Mouse (Mus musculus) limb, embryonic 14.5 days (tissue): ENCODE data around the gene Trim26. TPM values are rescaled to one million over a fixed set of nuclear protein-coding genes. Genes with fewer than 3 reads are reported as not detected.

Experiments used
- ATAC-seq: fragments of 200-750 bp; cut with Nextera tagmentation; 2 replicates; pipeline ENCODE4 v1.8.0; 2017; ENCODE audit warnings: low read depth, moderate number of reproducible peaks, moderate TSS enrichment; ENCODE audit not compliant: low FRiP score
- DNase-seq: peaks from one replicate; pipeline ENCODE4 v3.0.0-alpha.2; 2015; ENCODE audit warnings: low spot score
- H3K27ac ChIP-seq: fragments of 300-500 bp; sonication (generic); replicated peaks from 2 replicates; pipeline ENCODE4 v1.5.1; 2014; ENCODE audit warnings: low read depth, mild to moderate bottlenecking, low read length, moderate library complexity, mixed read lengths
- H3K27me3 ChIP-seq: fragments of 300-500 bp; sonication (generic); 2 replicates; pipeline ENCODE4 v1.6.1; 2014; ENCODE audit warnings: low read length, mixed read lengths; ENCODE audit not compliant: control insufficient read depth, insufficient read depth
- H3K36me3 ChIP-seq: fragments of 300-500 bp; sonication (generic); 2 replicates; pipeline ENCODE4 v1.6.1; 2014; ENCODE audit warnings: mild to moderate bottlenecking, low read length, moderate library complexity, mixed read lengths; ENCODE audit not compliant: control insufficient read depth, insufficient read depth
- H3K4me1 ChIP-seq: fragments of 300-500 bp; sonication (generic); 2 replicates; pipeline ENCODE4 v1.6.1; 2014; ENCODE audit warnings: antibody characterized with exemption, low read length, mixed read lengths; ENCODE audit not compliant: control insufficient read depth, insufficient read depth
- H3K4me2 ChIP-seq: fragments of 300-500 bp; sonication (generic); replicated peaks from 2 replicates; pipeline ENCODE4 v1.6.1; 2014; ENCODE audit warnings: low read depth, mild to moderate bottlenecking, low read length, moderate library complexity; ENCODE audit not compliant: severe bottlenecking
- H3K4me3 ChIP-seq: fragments of 300-500 bp; sonication (generic); replicated peaks from 2 replicates; pipeline ENCODE4 v1.5.1; 2014; ENCODE audit warnings: low read length
- H3K9ac ChIP-seq: fragments of 300-500 bp; sonication (generic); 2 replicates; pipeline ENCODE4 v1.6.1; 2014; ENCODE audit warnings: mild to moderate bottlenecking, low read depth, low read length, moderate library complexity; ENCODE audit not compliant: severe bottlenecking
- H3K9me3 ChIP-seq: fragments of 300-500 bp; sonication (generic); 2 replicates; pipeline ENCODE4 v1.6.1; 2016; ENCODE audit warnings: low read length; ENCODE audit not compliant: control insufficient read depth
- POLR2A ChIP-seq: fragments of 200-500 bp; IDR thresholded peaks from 2 replicates; pipeline ENCODE4 v1.8.0; 2012; ENCODE audit warnings: inconsistent platforms, mild to moderate bottlenecking, moderate library complexity, borderline replicate concordance; ENCODE audit not compliant: insufficient read depth, insufficient read length; ENCODE audit errors: extremely low read depth
- WGBS: fragments of 180-500 bp; shearing (Covaris S2); extraction: QIAGEN DNeasy Blood & Tissue Kit; methylation state at CpG from one replicate; pipeline ENCODE4 v1.1.7; 2014; 5-methylcytosine and 5-hydroxymethylcytosine counted together
- polyA plus RNA-seq, 2 experiments: library from polyadenylated mRNA; depleted of rRNA in 1 of 2; stranded (reverse) in 1 of 2; unstranded in 1 of 2; fragments of >200 nt; fragmentation: Nextera tagmentation in 1 of 2; extraction: Ambion mirVana in 1 of 2; gene quantifications; 2 replicates each; pipeline versions ENCODE4 v1.2.1 to v1.2.3; 2012 to 2014

Trim26 gene
- polyA plus RNA-seq, 2 experiments = 33.9 to 43.5 TPM

DNA sequence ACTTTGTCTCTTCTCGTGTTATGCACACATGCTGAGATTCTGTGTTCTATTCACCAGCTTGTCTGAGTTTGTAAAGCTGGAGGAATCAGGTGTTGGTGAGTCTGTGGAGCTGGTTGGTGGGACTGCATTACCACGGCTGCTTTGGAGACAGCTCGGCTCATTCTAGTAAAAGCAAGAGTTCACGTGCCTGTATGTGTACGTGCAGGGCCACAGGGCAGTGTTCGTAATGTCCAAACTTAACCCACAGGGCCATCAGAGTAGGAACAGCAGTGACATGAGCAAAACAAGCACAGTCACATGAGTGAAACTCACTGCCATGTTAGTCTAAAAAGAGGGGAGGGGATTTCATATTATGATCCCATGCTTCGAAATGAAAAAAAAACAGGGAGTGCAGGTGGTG lies 6.8 kb downstream of the Trim26 start:
- no peak overlapping the region for H3K4me3 ChIP-seq
- no peak overlapping the region for H3K9ac ChIP-seq
- H3K36me3 ChIP-seq = peaks cover 8% of the 10 kb centered on the region; the same call in 1 of the 2 replicates
- H3K27me3 ChIP-seq = no peaks in the 10 kb centered on the region
- H3K4me1 ChIP-seq = no peaks in the 10 kb centered on the region; the same call in 1 of the 2 replicates
- DNase-seq = no peak
- WGBS = 81% methylated on average over 7 of the region's 7 CpGs
- H3K27ac ChIP-seq = no peak overlapping the region
- no peaks in the 10 kb centered on the region for H3K9me3 ChIP-seq
- TF ChIP-seq POLR2A = no peak
- H3K4me2 ChIP-seq = no peak overlapping the region
- ATAC-seq = no peak

DNA sequence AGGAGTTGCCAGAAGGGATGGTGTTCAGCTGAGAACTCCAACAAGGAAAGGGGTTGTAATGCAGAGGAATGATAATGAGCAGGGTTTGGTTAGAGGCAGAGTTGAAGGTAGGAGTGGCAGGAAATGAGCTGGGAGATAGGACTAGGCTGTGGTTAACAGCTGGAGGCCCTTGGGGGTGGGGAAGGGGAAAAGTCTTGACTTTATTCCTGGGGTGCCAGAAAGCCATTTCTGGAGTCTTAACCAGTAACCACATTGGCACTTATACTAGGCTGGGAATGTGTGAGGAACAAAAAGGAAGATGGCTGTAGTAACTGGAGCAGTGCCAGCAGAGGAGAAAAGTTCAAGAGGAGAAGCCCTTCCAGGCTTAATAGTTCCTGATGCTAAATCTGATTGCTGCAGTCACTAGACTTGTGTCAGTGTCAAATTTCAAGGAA lies 7.4 kb downstream of the Trim26 start:
- no peak overlapping the region for H3K4me2 ChIP-seq
- no peak for TF ChIP-seq POLR2A
- H3K27ac ChIP-seq = no peak overlapping the region
- H3K36me3 ChIP-seq = peaks cover 4% of the 10 kb centered on the region; the same call in 1 of the 2 replicates
- no peak overlapping the region for H3K4me3 ChIP-seq
- ATAC-seq (no peak), DNase-seq (no peak)
- H3K27me3 ChIP-seq = no peaks in the 10 kb centered on the region
- H3K9ac ChIP-seq = no peak overlapping the region
- H3K4me1 ChIP-seq = no peaks in the 10 kb centered on the region; the same call in 1 of the 2 replicates
- no peaks in the 10 kb centered on the region for H3K9me3 ChIP-seq

- Histone ChIP-seq H3K27ac (no peak overlapping the region), H3K9ac (no peak overlapping the region), H3K36me3 (peaks cover 4% of the 10 kb centered on the region; the same call in 1 of the 2 replicates), H3K4me2 (no peak overlapping the region), H3K4me3 (no peak overlapping the region), H3K4me1 (no peaks in the 10 kb centered on the region; the same call in 1 of the 2 replicates), H3K27me3 (no peaks in the 10 kb centered on the region), H3K9me3 (no peaks in the 10 kb centered on the region)
- TF ChIP-seq POLR2A = no peak
- 67% methylated on average over 1 of the region's 1 CpGs for WGBS
- DNase-seq (no peak), ATAC-seq (no peak)
Measured at GRCm38 (mm10) chr17:36844725-36845124, 7.8 kb downstream of the Trim26 start.

DNA sequence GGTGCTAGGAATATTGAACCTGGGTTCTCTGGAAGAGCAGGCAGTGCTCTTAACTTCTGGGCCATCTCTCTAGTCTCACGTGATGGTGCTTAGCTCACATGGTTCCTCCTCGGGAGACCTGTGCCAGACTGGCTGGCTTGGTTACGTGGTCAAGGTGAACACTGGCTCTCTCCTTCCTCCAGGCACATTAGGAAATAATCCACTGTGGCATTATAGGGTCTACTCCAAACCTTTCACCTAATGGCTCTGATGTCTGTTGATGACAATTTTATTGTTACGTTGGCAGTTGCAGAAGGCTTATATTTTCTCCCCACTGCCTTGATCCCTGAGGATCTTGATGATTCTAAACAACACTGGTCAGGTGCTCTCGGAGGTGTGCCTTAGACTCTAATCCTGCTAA lies 12.0 kb downstream of the Trim26 start:
- Histone ChIP-seq H3K9ac (no peak overlapping the region), H3K4me2 (no peak overlapping the region), H3K27ac (no peak overlapping the region), H3K4me1 (no peaks in the 10 kb centered on the region; the same call in 1 of the 2 replicates), H3K4me3 (no peak overlapping the region), H3K36me3 (peaks cover 36% of the 10 kb centered on the region), H3K27me3 (no peaks in the 10 kb centered on the region), H3K9me3 (no peaks in the 10 kb centered on the region)
- 66% methylated on average over 5 of the region's 5 CpGs for WGBS
- no peak for TF ChIP-seq POLR2A
- ATAC-seq = no peak
- DNase-seq = no peak

GRCm38 (mm10) chr17:36849992-36850391 lies 13.1 kb downstream of the Trim26 start:
- H3K27ac ChIP-seq = no peak overlapping the region
- no peak for TF ChIP-seq POLR2A
- peaks cover 46% of the 10 kb centered on the region for H3K36me3 ChIP-seq
- DNase-seq = no peak
- no peaks in the 10 kb centered on the region for H3K27me3 ChIP-seq
- 86% methylated on average over 2 of the region's 2 CpGs for WGBS
- ATAC-seq = no peak
- H3K4me2 ChIP-seq = no peak overlapping the region
- no peaks in the 10 kb centered on the region for H3K9me3 ChIP-seq
- no peaks in the 10 kb centered on the region for H3K4me1 ChIP-seq
- H3K4me3 ChIP-seq = no peak overlapping the region
- H3K9ac ChIP-seq = no peak overlapping the region

DNA sequence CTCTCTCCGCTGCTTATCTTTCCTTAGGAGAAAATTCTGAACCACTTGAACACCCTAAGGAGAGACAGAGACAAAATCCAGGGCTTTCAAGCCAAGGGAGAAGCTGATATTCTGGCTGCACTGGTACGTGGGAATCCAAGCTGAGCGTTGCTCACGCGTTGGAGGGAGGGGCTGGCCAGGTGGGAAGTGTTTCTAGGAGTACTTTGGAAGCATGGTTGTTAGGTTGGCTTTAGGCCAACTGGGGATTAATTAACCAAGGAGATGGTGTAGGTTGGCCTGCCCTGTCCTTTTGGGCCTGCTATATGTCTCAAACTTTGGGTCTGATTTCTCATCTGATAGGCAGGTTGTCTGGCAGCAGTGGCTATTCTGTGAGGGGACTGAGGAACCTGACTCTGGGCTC lies 14.3 kb downstream of the Trim26 start:
- H3K27me3 ChIP-seq = no peaks in the 10 kb centered on the region
- H3K4me1 ChIP-seq = no peaks in the 10 kb centered on the region
- DNase-seq = no peak
- H3K9me3 ChIP-seq = no peaks in the 10 kb centered on the region
- no peak overlapping the region for H3K9ac ChIP-seq
- H3K4me3 ChIP-seq = no peak overlapping the region
- no peak overlapping the region for H3K4me2 ChIP-seq
- 76% methylated on average over 5 of the region's 5 CpGs for WGBS
- peaks cover 58% of the 10 kb centered on the region for H3K36me3 ChIP-seq
- no peak for ATAC-seq
- no peak for TF ChIP-seq POLR2A
- no peak overlapping the region for H3K27ac ChIP-seq
